Mouse (Mus musculus): ENCODE measurements at regions not wholly inside any gene's neighbourhood (a gene's known extent, or its start where the extent isn't known, plus 50 kb on each side); places are given as distances from the start of the nearest gene placed in this dataset.

GRCm38 (mm10) chr4:31627777-31628176 lies 336.1 kb upstream of the Map3k7 start:
- TF ChIP-seq EP300 (IDR thresholded peaks at IDR 0.05; ENCODE audit: low read depth): no peak
- TF ChIP-seq CTCF (IDR thresholded peaks at IDR 0.05; ENCODE audit: low read depth): no peak

All from liver, postnatal 0 days (tissue).